Mouse (Mus musculus): Measurements from ENCODE around the gene Grcc10. TPM values are rescaled to one million over a fixed set of nuclear protein-coding genes. Genes with fewer than 3 reads are reported as not detected.

The Grcc10 gene
- polyA plus RNA-seq, 1 experiment, result 207 TPM

DNA sequence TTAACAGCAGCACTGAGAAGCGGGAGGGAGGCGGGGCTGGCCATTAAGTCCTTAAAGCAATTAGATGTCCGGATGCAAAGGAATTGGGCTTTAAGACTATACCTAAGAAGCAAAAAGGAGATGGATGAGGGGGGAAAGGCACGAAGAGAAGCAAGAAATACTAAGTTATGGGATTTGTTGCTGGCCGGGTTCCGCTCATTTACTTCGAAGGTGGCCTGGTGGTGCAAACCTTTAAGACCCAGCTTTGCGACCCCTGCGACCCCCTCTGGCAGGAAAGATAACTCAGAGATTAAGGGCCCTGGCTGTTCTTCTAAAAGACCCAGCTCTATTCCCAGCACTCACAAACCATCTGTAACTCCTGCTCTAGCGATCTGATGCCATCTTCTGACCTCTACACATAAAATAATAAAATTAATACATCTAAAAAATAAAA lies 38.8 kb upstream of the Grcc10 start:
- H3K27me3 ChIP-seq (ENCODE audit: control insufficient read depth, insufficient read depth, low read length), result no peaks in the 10 kb centered on the region
- H3K36me3 ChIP-seq (ENCODE audit: control insufficient read depth, insufficient read depth, low read length), result no peaks in the 10 kb centered on the region; the same call in 1 of the 2 replicates
- H3K27ac ChIP-seq (ENCODE audit: control insufficient read depth, insufficient read depth, low read depth, low read length), result peak overlapping the region; percentile 87
- peaks cover 20% of the 10 kb centered on the region for H3K4me1 ChIP-seq (ENCODE audit: control insufficient read depth, insufficient read depth, low read length)
- peak overlapping the region; percentile 89 for H3K4me3 ChIP-seq (ENCODE audit: control insufficient read depth, low read depth, low read length)
- TF ChIP-seq POLR2A (IDR thresholded peaks at IDR 0.05; ENCODE audit: control insufficient read depth, low read depth, low read length) (no peak), CTCF (IDR thresholded peaks at IDR 0.05; ENCODE audit: control insufficient read depth, insufficient read depth, insufficient replicate concordance, low read depth, low read length) (no peak)

DNA sequence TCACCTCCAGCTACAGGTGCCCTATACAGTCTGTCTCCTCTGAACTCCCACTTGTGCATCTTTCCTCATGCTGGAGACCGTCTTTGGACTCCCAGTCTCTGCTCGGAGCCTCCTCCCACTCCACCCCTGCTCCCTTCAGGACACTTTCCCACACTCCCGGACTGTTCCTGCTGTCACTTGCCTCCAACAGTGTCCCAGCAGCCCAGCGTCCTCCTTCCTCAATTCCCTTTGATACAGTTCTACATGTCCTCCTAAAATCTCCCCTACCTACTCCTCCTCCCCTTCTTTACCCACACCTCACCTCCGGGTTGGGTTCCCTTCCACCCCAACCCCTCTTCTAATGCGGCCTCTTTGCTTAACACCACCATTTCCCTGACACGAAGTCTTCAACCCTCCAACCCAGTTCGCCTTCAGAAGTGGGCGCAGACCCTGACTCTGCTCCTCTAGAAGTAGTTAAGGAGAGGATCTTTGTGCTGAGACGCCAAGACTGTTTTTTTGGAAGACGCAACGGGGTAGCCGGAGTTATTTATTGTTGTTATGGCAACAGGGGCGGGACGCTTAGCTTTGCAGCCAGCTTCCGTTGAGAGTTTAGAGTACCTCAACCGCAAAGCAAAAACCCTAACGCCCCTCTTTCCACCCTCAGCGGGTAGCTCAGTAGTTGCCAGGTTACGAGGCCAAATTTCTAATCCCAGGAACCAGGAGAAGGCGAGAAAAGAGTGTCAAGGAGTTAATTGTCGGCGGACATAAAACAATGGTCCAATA lies 38.2 kb upstream of the Grcc10 start, which contains the start of gene Lrrc23:
Gene Lrrc23 (minus strand): TSS at position 506 of the 762 bp plus-strand sequence.
- peak within 1 kb of the TSS; percentile 87 for H3K27ac ChIP-seq (ENCODE audit: control insufficient read depth, insufficient read depth, low read depth, low read length)
- H3K27me3 ChIP-seq (ENCODE audit: control insufficient read depth, insufficient read depth, low read length), result no peaks in the 10 kb centered on the region
- no peaks in the 10 kb centered on the region; the same call in 1 of the 2 replicates for H3K36me3 ChIP-seq (ENCODE audit: control insufficient read depth, insufficient read depth, low read length)
- H3K4me3 ChIP-seq (ENCODE audit: control insufficient read depth, low read depth, low read length), result peak within 1 kb of the TSS; percentile 89
- TF ChIP-seq POLR2A (IDR thresholded peaks at IDR 0.05; ENCODE audit: control insufficient read depth, low read depth, low read length) (peak; percentile 11; the same call in 1 of the 2 replicates), CTCF (IDR thresholded peaks at IDR 0.05; ENCODE audit: control insufficient read depth, insufficient read depth, insufficient replicate concordance, low read depth, low read length) (no peak)
- peaks cover 20% of the 10 kb centered on the region for H3K4me1 ChIP-seq (ENCODE audit: control insufficient read depth, insufficient read depth, low read length)

DNA sequence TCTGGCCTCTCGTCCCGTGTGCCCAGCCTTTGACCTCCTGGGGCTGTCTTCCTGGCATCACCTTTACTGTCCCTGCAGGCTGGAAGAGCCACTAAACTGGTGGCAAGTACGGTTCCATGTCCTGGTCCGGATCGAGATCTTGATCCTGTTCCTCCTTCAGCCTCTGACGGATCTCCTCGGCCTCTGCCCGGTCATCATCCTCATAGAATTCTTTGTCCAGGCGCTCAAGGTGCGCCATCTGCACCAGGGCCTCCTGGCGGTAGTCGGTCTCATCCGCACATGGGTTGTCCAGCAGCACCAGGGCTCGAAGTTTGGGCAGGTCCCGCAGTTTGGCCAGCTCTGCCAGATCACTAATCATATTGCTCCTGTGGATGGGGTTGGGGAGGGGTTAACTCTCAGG lies 29.3 kb upstream of the Grcc10 start:
- Histone ChIP-seq H3K4me3 (ENCODE audit: control insufficient read depth, low read depth, low read length) (no peak overlapping the region), H3K27me3 (ENCODE audit: control insufficient read depth, insufficient read depth, low read length) (no peaks in the 10 kb centered on the region), H3K4me1 (ENCODE audit: control insufficient read depth, insufficient read depth, low read length) (peaks cover 19% of the 10 kb centered on the region), H3K27ac (ENCODE audit: control insufficient read depth, insufficient read depth, low read depth, low read length) (no peak overlapping the region), H3K36me3 (ENCODE audit: control insufficient read depth, insufficient read depth, low read length) (no peaks in the 10 kb centered on the region; the same call in none of the 2 replicates)
- TF ChIP-seq POLR2A (IDR thresholded peaks at IDR 0.05; ENCODE audit: control insufficient read depth, low read depth, low read length) (no peak), CTCF (IDR thresholded peaks at IDR 0.05; ENCODE audit: control insufficient read depth, insufficient read depth, insufficient replicate concordance, low read depth, low read length) (no peak)

DNA sequence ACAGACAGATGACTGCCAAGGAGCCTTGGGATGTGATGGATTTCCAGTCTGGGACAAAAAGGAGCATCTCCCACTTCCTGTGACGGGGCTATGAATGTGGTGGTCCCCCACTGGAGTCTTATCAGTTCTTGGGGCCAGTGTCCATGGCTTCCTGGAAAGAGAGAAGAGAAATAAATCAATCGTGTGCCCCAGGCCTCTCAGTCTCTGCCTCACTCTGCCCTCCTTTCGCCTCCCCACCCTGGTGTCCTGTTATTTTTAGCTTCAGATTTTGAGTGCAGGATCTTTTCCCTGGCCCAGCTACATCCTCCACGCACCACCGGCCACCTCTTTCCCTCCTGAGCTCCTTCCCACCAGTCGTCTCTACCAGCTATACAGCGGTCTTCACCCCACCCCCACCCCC lies 28.8 kb upstream of the Grcc10 start:
- TF ChIP-seq CTCF (IDR thresholded peaks at IDR 0.05; ENCODE audit: control insufficient read depth, insufficient read depth, insufficient replicate concordance, low read depth, low read length) (no peak), POLR2A (IDR thresholded peaks at IDR 0.05; ENCODE audit: control insufficient read depth, low read depth, low read length) (no peak)
- no peaks in the 10 kb centered on the region; the same call in none of the 2 replicates for H3K36me3 ChIP-seq (ENCODE audit: control insufficient read depth, insufficient read depth, low read length)
- H3K27ac ChIP-seq (ENCODE audit: control insufficient read depth, insufficient read depth, low read depth, low read length), result no peak overlapping the region
- H3K27me3 ChIP-seq (ENCODE audit: control insufficient read depth, insufficient read depth, low read length), result no peaks in the 10 kb centered on the region
- H3K4me3 ChIP-seq (ENCODE audit: control insufficient read depth, low read depth, low read length), result no peak overlapping the region
- peaks cover 19% of the 10 kb centered on the region for H3K4me1 ChIP-seq (ENCODE audit: control insufficient read depth, insufficient read depth, low read length)

DNA sequence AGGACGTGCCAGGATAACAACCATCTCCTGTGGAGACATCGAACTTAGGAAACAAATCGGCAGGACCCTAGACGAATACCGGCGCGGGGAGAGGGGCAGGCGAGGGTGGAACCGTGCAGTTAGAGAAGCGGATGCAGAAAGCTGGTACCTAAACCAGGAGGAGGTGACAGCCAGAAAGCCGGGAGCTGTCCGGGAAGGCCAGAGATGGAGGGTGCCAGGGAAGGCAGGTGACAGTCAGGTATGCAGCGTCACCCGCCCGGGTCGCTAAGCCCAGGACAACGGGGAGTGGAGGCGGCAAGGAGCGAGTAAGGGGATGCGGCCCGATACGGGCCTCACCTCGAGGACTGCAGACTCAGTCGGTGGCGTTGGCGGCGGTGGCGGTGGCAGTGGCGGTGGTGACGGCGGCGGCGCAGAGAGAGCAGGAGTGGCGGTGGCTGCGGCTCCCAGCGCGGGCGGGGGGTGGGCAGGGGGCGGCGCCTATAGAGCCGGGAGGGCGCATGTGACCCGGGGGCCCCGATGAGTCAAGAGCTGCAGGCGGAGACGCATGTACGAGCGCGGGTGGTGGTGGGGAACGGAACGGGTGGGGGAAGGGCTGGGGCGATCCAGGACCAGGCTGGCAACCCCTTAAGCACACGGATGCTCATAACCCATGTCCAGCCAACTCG lies 28.1 kb upstream of the Grcc10 start, which contains the start of gene Eno2:
Gene Eno2 (minus strand): TSS at position 573 of the 665 bp plus-strand sequence.
- no peak for TF ChIP-seq CTCF (IDR thresholded peaks at IDR 0.05; ENCODE audit: control insufficient read depth, insufficient read depth, insufficient replicate concordance, low read depth, low read length)
- no peak for TF ChIP-seq POLR2A (IDR thresholded peaks at IDR 0.05; ENCODE audit: control insufficient read depth, low read depth, low read length)
- no peaks in the 10 kb centered on the region for H3K27me3 ChIP-seq (ENCODE audit: control insufficient read depth, insufficient read depth, low read length)
- peak within 1 kb of the TSS; percentile 10 for H3K4me3 ChIP-seq (ENCODE audit: control insufficient read depth, low read depth, low read length)
- H3K27ac ChIP-seq (ENCODE audit: control insufficient read depth, insufficient read depth, low read depth, low read length), result no peak within 1 kb of the TSS
- no peaks in the 10 kb centered on the region; the same call in none of the 2 replicates for H3K36me3 ChIP-seq (ENCODE audit: control insufficient read depth, insufficient read depth, low read length)
- peaks cover 19% of the 10 kb centered on the region for H3K4me1 ChIP-seq (ENCODE audit: control insufficient read depth, insufficient read depth, low read length)

DNA sequence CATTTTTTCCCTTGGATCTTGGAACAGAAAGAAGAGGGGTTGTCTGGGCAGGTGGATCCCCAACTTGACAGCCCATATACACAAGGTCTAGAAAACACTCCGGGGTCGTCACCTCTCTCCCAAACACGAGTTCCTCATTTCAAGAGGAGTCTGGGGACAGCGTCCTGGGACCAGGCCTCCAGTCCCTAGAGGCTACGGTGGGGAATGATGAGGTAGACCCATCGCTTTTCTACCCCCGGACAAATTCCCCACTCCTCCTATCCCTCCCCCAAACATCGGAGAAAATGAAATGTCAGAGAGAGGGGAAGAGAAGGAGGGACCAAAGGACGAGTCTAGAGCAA lies 27.5 kb upstream of the Grcc10 start:
- H3K4me1 ChIP-seq (ENCODE audit: control insufficient read depth, insufficient read depth, low read length), result peaks cover 20% of the 10 kb centered on the region
- no peaks in the 10 kb centered on the region for H3K27me3 ChIP-seq (ENCODE audit: control insufficient read depth, insufficient read depth, low read length)
- H3K36me3 ChIP-seq (ENCODE audit: control insufficient read depth, insufficient read depth, low read length), result no peaks in the 10 kb centered on the region; the same call in none of the 2 replicates
- no peak overlapping the region for H3K27ac ChIP-seq (ENCODE audit: control insufficient read depth, insufficient read depth, low read depth, low read length)
- H3K4me3 ChIP-seq (ENCODE audit: control insufficient read depth, low read depth, low read length), result peak overlapping the region; percentile 10; the same call in 1 of the 2 replicates
- TF ChIP-seq CTCF (IDR thresholded peaks at IDR 0.05; ENCODE audit: control insufficient read depth, insufficient read depth, insufficient replicate concordance, low read depth, low read length) (no peak), POLR2A (IDR thresholded peaks at IDR 0.05; ENCODE audit: control insufficient read depth, low read depth, low read length) (no peak)
